Mouse (Mus musculus): ENCODE measurements around the gene Slc29a4.

Slc29a4 gene

DNA sequence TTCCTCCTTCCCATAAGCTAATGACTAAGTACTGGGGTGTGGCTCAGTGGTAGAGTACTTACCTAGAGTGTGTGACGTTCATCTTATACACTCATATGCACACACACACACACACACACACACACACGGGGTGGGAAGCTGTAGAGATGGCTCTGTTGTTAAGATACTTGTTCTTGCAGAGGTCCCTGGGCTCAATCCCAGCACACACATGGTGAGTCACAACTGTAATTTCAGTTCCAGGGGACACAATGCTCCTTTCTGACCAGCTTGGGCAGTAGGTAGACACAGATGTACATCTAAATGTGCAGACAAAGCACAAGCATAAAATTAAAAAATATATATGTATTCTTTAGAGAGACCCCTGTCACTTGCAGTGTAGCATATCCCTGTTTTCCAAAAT is 5.4 kb downstream of the Slc29a4 start:
- DNase-seq = no peak

GRCm38 (mm10) chr5:142700842-142701589 is 8.7 kb downstream of the Slc29a4 start:
- DNase-seq = no peak

GRCm38 (mm10) chr5:142701651-142702510 is 9.6 kb downstream of the Slc29a4 start:
- peak; percentile 48 for DNase-seq

DNA sequence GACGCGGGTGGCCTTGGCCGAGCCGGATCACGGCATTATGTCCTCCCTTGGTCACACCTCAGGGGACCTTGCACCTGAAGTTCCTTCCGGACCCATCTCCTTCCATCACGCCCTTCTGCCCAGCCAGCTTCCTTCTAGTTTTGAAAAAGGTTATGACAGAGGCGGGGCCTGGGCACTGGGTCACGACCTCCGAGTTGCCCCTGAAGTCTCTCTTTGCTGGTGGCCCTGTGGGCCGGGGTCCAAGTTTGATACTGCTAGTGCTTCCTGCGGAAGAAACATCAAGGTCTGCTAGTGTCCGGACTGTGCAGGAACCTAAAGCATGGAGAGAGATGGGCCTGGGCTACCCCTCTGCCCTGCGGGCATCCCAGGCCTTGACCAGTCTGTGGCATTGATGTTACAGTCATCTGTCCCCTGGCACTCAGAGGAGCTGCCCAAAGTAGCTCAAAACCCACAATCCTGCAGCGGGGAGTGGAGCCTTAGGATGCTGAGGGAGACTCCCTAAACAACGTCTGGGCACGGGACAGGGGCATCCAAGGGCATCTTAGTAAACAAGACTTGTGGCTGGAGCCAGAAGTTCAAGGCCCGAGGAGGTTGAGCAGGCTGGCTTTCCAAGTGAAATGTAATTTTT is 10.3 kb downstream of the Slc29a4 start:
- no peak for DNase-seq

DNA sequence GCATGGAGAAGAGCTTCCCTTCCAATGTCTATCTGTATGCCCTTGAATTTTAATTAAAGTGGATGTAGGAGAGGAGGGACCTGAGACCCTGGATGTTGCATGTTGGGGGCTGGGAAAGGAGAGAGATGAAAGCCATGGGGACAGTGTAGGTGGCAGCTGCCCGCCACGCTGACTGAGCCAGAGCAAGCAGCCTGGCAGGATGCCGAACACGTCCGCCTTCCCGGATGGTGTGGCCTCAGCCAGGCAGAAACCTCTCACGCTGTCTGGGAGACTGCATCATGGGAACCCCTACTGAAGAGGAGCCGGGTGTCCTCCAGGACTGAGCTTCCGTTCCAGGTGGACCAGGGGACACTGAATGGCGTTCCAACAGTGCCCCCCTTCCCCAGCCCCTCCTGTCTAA is 11.3 kb downstream of the Slc29a4 start:
- peak; percentile 36 for DNase-seq

GRCm38 (mm10) chr5:142707709-142708108 is 15.4 kb downstream of the Slc29a4 start:
- DNase-seq = no peak

GRCm38 (mm10) chr5:142709436-142709835 is 17.1 kb downstream of the Slc29a4 start:
- DNase-seq = no peak

GRCm38 (mm10) chr5:142712373-142712772 is 20.1 kb downstream of the Slc29a4 start:
- DNase-seq = no peak

DNA sequence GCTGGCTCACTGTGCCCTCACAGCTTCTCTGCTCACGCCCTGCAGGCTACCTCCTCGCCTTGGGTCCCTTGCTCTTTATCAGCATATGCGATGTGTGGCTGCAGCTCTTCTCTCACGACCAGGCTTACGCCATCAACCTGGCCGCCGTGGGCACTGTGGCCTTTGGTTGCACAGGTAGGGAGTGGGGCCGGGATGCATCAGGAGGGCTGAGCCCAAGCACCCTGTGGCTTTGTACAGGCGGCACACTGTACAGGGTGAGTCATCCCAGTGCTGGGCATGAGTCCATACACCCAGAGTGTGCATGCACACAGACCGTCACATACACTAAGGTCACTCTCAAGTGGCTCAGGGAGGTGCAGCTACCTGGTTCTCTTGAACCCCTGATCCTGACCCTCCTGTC is 21.7 kb downstream of the Slc29a4 start:
- DNase-seq = no peak

GRCm38 (mm10) chr5:142715059-142715458 is 22.7 kb downstream of the Slc29a4 start:
- DNase-seq = no peak

DNA sequence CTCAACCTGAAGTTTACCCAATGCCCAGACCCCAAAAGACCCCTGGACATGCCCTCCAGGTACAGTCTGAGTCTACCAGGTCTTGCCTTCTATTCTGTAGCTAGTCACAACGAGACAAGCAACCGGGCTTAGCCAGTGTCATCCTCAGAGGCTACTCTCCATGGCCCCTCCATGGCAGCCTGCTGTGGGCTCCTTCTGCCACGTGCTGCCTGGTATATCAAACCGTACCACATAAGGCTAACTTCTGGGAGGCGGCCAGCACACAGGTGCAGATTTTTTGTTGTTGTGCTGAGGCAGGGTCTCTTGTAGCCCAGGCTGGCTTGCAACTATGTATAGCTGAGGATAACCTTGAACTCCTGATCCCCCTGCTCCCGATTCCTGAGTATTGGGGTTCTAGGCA is 23.7 kb downstream of the Slc29a4 start:
- DNase-seq = no peak

GRCm38 (mm10) chr5:142718037-142718436 is 25.7 kb downstream of the Slc29a4 start:
- peak; percentile 78 for DNase-seq

DNA sequence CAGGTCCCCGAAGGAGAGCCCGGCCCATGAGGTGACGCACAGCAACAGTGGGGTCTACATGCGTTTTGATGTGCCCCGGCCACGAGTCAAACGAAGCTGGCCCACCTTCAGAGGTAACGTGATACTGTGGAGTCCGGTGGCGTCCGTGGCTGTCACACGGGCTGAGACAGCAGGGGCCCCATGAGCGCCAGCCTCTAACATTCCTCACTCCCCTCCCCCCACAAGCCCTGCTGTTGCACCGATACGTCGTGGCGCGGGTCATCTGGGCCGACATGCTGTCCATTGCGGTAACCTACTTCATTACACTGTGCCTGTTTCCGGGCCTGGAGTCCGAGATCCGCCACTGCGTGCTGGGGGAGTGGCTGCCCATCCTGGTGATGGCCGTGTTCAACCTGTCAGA is 26.2 kb downstream of the Slc29a4 start:
- DNase-seq = no peak

- DNase-seq = no peak
These were observed 27.6 kb downstream of the Slc29a4 start for GRCm38 (mm10) chr5:142719897-142720296.

DNA sequence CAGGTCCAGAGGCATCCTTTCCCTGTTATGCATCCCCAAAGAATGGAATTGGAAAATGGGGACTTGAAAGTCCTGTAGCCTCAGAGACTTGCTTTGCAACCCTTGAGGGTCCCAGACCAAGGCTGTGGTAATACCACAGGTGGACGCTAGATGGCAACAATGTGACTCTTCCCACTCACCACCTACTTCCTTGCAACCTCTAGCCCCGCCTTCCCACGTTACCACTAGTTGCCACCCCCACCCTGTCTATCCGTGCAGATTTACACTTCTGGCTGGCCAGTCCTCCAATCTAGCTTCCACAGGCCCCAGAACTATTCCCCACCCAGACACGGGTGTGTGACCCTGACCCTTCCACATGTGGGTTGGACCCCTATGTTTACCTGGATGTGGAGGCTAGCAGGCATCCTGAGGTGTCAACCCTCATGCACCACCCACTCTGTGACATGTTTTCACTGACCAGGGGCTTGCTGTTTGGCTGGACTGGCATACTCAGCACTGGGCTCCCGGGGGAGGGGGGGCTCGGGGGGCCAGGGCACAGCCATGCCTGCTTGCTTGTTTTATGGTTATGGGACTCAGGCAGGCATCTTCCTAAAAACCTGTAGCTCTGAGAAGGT is 31.3 kb downstream of the Slc29a4 start:
- no peak for DNase-seq

DNA sequence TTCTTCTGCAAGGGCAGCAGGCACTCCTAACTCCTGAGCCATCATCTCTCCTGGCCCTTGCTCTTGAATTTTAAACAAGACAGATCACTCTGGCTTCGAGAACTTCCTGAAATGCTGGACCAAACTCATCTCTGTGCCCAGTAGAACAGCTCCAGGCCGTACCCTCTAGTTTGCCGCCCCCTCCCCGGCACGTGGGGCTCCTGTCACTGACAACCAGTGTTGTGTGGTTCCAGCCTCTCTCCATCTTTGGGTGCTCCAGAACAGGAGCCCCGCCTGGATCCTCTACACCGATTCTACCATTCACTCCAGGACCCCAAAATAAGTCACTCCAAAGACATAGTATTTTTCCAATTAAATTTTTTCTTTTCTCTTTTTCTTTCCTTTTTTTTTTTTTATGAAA is 32.0 kb downstream of the Slc29a4 start:
- no peak for DNase-seq

GRCm38 (mm10) chr5:142726748-142727147 is 34.4 kb downstream of the Slc29a4 start:
- no peak for DNase-seq

DNA sequence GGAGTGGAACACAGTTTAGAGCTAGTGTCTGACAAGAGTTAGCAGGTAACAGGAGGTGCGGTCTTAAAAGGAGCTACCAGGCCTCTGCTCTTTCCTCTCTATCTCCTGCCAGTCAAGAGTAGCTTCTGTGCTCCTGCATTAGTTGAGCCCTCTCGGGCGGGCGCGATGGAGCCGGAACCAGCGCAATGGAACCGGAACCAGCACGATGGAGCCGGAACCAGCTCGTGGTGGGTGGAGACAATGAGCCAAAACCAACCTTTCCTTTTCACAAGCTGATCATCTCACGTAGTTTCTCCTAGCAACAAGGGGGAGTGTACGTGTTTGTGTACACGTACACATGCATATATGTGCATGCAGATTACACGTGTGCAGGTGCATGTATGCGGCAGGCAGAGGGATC is 36.0 kb downstream of the Slc29a4 start:
- DNase-seq = no peak

GRCm38 (mm10) chr5:142730295-142730694 is 38.0 kb downstream of the Slc29a4 start:
- DNase-seq = no peak

GRCm38 (mm10) chr5:142731916-142732315 is 39.6 kb downstream of the Slc29a4 start:
- DNase-seq = no peak

- no peak for DNase-seq
These were observed 47.6 kb downstream of the Slc29a4 start for GRCm38 (mm10) chr5:142739941-142740340.

GRCm38 (mm10) chr5:142747026-142747629 is 54.8 kb downstream of the Slc29a4 start:
- no peak for DNase-seq

DNA sequence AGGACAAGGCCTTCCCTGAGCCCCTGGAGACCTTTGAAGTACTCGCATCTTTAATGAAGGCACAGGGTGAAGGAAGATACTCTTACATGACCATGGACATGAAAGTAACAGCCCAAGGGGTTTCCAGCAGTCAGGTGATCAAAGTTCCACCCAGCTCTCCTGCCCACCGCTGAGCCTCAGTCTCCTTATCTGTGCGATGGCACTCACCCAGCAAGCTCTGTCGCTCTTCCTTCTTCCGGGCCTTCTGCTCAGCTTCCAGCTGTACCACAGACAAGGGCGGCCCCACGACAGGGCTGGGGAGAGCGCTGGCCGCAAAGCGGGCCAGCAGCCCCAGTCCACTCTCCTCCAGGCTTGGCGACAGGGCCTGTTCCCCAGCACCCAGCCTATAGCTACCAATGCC is 57.9 kb downstream of the Slc29a4 start:
- DNase-seq = no peak
